Mouse (Mus musculus): ENCODE results near the gene Scnn1b. TPM values are rescaled to one million over a fixed set of nuclear protein-coding genes. Genes with fewer than 3 reads are reported as not detected.

Scnn1b gene
- polyA plus RNA-seq, 1 experiment: not detected

GRCm38 (mm10) chr7:121840810-121841209 is 24.0 kb upstream of the Scnn1b start:
- no peak overlapping the region for H3ac ChIP-seq (ENCODE audit: control insufficient read depth, insufficient read length)
- no peaks in the 10 kb centered on the region for H3K36me3 ChIP-seq (ENCODE audit: control insufficient read depth, insufficient read depth)
- H3K27me3 ChIP-seq (ENCODE audit: control insufficient read depth, insufficient read depth, insufficient read length): no peaks in the 10 kb centered on the region
- no peaks in the 10 kb centered on the region for H3K79me2 ChIP-seq (ENCODE audit: control insufficient read depth, insufficient read depth)
- TF ChIP-seq CEBPB (IDR thresholded peaks at IDR 0.05; ENCODE audit: insufficient read depth, poor library complexity, severe bottlenecking): no peak
- TF ChIP-seq E2F4 (IDR thresholded peaks at IDR 0.05; ENCODE audit: insufficient read depth): no peak
- TF ChIP-seq POLR2A (IDR thresholded peaks at IDR 0.05; ENCODE audit: insufficient read length, low read depth): no peak
- TF ChIP-seq MYOD1 (IDR thresholded peaks at IDR 0.05; ENCODE audit: control insufficient read depth in 1 of 3, insufficient read length in 2 of 3, low read depth in 2 of 3): no peak
- no peak for TF ChIP-seq USF1 (IDR thresholded peaks at IDR 0.05; ENCODE audit: low read depth)
- TF ChIP-seq TCF3 (IDR thresholded peaks at IDR 0.05; ENCODE audit: insufficient read length, low read depth): no peak
- no peak for TF ChIP-seq REST (IDR thresholded peaks at IDR 0.05; ENCODE audit: insufficient read depth, insufficient read length)
- TF ChIP-seq POLR2AphosphoS2 (IDR thresholded peaks at IDR 0.05; ENCODE audit: insufficient read length, low read depth): no peak
- no peak for TF ChIP-seq MYOG (IDR thresholded peaks at IDR 0.05; ENCODE audit: control insufficient read depth in 1 of 3, insufficient read depth in 1 of 3, insufficient read length in 2 of 3, low read depth in 2 of 3)
- TF ChIP-seq SRF (IDR thresholded peaks at IDR 0.05; ENCODE audit: control insufficient read depth, insufficient read length, low read depth): no peak
- TF ChIP-seq MAX (IDR thresholded peaks at IDR 0.05; ENCODE audit: low read depth): no peak
- no peak for TF ChIP-seq TCF12 (IDR thresholded peaks at IDR 0.05; ENCODE audit: insufficient read depth, poor library complexity, severe bottlenecking)
- no peak overlapping the region for H3K4me2 ChIP-seq (ENCODE audit: low read depth)
- H3K4me3 ChIP-seq: no peak overlapping the region

GRCm38 (mm10) chr7:121842234-121842633 is 22.6 kb upstream of the Scnn1b start:
- Histone ChIP-seq H3K4me2 (ENCODE audit: low read depth) (no peak overlapping the region), H3K4me3 (no peak overlapping the region), H3K27me3 (ENCODE audit: control insufficient read depth, insufficient read depth, insufficient read length) (no peaks in the 10 kb centered on the region), H3ac (ENCODE audit: control insufficient read depth, insufficient read length) (no peak overlapping the region), H3K36me3 (ENCODE audit: control insufficient read depth, insufficient read depth) (no peaks in the 10 kb centered on the region), H3K79me2 (ENCODE audit: control insufficient read depth, insufficient read depth) (no peaks in the 10 kb centered on the region)
- TF ChIP-seq CEBPB (IDR thresholded peaks at IDR 0.05; ENCODE audit: insufficient read depth, poor library complexity, severe bottlenecking) (no peak), REST (IDR thresholded peaks at IDR 0.05; ENCODE audit: insufficient read depth, insufficient read length) (no peak), SRF (IDR thresholded peaks at IDR 0.05; ENCODE audit: control insufficient read depth, insufficient read length, low read depth) (no peak), MAX (IDR thresholded peaks at IDR 0.05; ENCODE audit: low read depth) (no peak), MYOG (IDR thresholded peaks at IDR 0.05; ENCODE audit: control insufficient read depth in 1 of 3, insufficient read depth in 1 of 3, insufficient read length in 2 of 3, low read depth in 2 of 3) (no peak)

GRCm38 (mm10) chr7:121845964-121846363 is 18.9 kb upstream of the Scnn1b start:
- Histone ChIP-seq H3K4me2 (ENCODE audit: low read depth) (no peak overlapping the region), H3K79me2 (ENCODE audit: control insufficient read depth, insufficient read depth) (no peaks in the 10 kb centered on the region), H3ac (ENCODE audit: control insufficient read depth, insufficient read length) (no peak overlapping the region), H3K36me3 (ENCODE audit: control insufficient read depth, insufficient read depth) (no peaks in the 10 kb centered on the region), H3K27me3 (ENCODE audit: control insufficient read depth, insufficient read depth, insufficient read length) (no peaks in the 10 kb centered on the region), H3K4me3 (no peak overlapping the region)
- TF ChIP-seq REST (IDR thresholded peaks at IDR 0.05; ENCODE audit: insufficient read depth, insufficient read length) (no peak), E2F4 (IDR thresholded peaks at IDR 0.05; ENCODE audit: insufficient read depth) (no peak), TCF3 (IDR thresholded peaks at IDR 0.05; ENCODE audit: insufficient read length, low read depth) (no peak), USF1 (IDR thresholded peaks at IDR 0.05; ENCODE audit: low read depth) (no peak), CEBPB (IDR thresholded peaks at IDR 0.05; ENCODE audit: insufficient read depth, poor library complexity, severe bottlenecking) (no peak), SRF (IDR thresholded peaks at IDR 0.05; ENCODE audit: control insufficient read depth, insufficient read length, low read depth) (no peak), MYOD1 (IDR thresholded peaks at IDR 0.05; ENCODE audit: control insufficient read depth in 1 of 3, insufficient read length in 2 of 3, low read depth in 2 of 3) (no peak), POLR2A (IDR thresholded peaks at IDR 0.05; ENCODE audit: insufficient read length, low read depth) (no peak)

DNA sequence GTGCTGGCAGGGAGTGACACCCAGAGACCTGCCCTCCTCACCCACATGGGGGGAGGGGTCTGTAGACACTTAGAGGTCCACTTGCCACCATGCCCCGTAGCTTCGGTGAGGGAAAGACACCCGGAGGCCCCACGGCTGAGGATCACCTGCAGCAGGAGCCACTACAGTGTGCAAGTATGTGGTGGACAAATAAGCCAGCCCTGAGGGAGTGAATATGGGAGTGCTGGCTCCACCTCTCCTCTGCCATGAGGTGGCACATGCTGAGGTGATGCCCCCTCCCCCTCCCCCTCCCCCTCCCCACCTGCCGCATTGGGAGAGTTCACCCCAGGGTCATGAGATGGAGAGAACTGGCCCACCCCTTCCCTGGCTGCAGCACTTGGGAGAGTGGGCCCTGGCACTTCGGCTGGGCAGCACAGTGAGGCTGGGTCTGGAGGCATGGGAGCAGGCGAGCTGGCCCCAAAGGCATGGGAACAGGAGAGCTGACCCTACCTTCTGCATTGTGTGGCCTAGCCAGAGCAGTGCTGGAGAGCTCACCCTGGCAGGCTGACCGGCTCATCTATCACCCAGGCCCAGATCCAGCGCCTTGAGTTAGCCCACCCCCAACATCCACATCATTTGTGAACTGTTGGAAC is 16.2 kb upstream of the Scnn1b start:
- Histone ChIP-seq H3K79me2 (ENCODE audit: control insufficient read depth, insufficient read depth) (no peaks in the 10 kb centered on the region), H3K27me3 (ENCODE audit: control insufficient read depth, insufficient read depth, insufficient read length) (no peaks in the 10 kb centered on the region), H3K36me3 (ENCODE audit: control insufficient read depth, insufficient read depth) (no peaks in the 10 kb centered on the region), H3ac (ENCODE audit: control insufficient read depth, insufficient read length) (no peak overlapping the region), H3K4me2 (ENCODE audit: low read depth) (no peak overlapping the region), H3K4me3 (no peak overlapping the region)
- TF ChIP-seq CEBPB (IDR thresholded peaks at IDR 0.05; ENCODE audit: insufficient read depth, poor library complexity, severe bottlenecking) (no peak), USF1 (IDR thresholded peaks at IDR 0.05; ENCODE audit: low read depth) (no peak), E2F4 (IDR thresholded peaks at IDR 0.05; ENCODE audit: insufficient read depth) (no peak), POLR2A (IDR thresholded peaks at IDR 0.05; ENCODE audit: insufficient read length, low read depth) (no peak), TCF3 (IDR thresholded peaks at IDR 0.05; ENCODE audit: insufficient read length, low read depth) (no peak), POLR2AphosphoS2 (IDR thresholded peaks at IDR 0.05; ENCODE audit: insufficient read length, low read depth) (no peak), MYOD1 (IDR thresholded peaks at IDR 0.05; ENCODE audit: control insufficient read depth in 1 of 3, insufficient read length in 2 of 3, low read depth in 2 of 3) (no peak), MAX (IDR thresholded peaks at IDR 0.05; ENCODE audit: low read depth) (no peak), SRF (IDR thresholded peaks at IDR 0.05; ENCODE audit: control insufficient read depth, insufficient read length, low read depth) (no peak), TCF12 (IDR thresholded peaks at IDR 0.05; ENCODE audit: insufficient read depth, poor library complexity, severe bottlenecking) (no peak), REST (IDR thresholded peaks at IDR 0.05; ENCODE audit: insufficient read depth, insufficient read length) (no peak), MYOG (IDR thresholded peaks at IDR 0.05; ENCODE audit: control insufficient read depth in 1 of 3, insufficient read depth in 1 of 3, insufficient read length in 2 of 3, low read depth in 2 of 3) (no peak)

All from myocyte (in vitro differentiated cells).